Mouse (Mus musculus) cerebral cortex, adult 2 months (tissue): ENCODE results near the gene Atp8a1.

Experiments used
- WGBS: fragments of 180-500 bp; shearing (Covaris S2); methylation state at CpG from one replicate; pipeline ENCODE4 v1.1.7; 2018; 5-methylcytosine and 5-hydroxymethylcytosine counted together

The Atp8a1 gene

GRCm38 (mm10) chr5:67685461-67685860 lies 161.8 kb downstream of the Atp8a1 start:
- WGBS = 75% methylated on average over 5 of the region's 5 CpGs

- WGBS = 85% methylated on average over 3 of the region's 3 CpGs
Observed at GRCm38 (mm10) chr5:67678819-67679218, 168.4 kb downstream of the Atp8a1 start.

DNA sequence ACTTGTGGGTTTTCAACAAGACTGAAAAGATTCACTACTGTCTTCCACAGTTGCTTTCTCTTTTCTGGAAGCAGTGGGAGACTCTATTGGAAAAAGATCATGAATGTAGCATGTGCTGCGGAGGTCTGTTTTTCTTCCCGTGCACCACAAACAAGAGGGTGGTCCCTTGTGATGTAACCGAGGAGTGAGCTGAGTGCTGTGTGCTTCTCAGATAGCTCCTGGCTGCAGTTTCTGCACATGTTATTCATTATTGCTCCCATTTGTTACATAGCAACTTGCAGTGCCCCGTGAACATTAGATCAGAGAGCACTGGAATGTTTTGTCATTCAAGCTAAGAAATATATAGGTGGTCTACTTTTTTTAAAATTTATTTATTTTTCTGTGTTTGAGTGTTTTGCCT lies 174.2 kb downstream of the Atp8a1 start:
- 80% methylated on average over 4 of the region's 4 CpGs for WGBS

- 74% methylated on average over 6 of the region's 6 CpGs for WGBS
Observed at GRCm38 (mm10) chr5:67670158-67670557, 177.1 kb downstream of the Atp8a1 start.

DNA sequence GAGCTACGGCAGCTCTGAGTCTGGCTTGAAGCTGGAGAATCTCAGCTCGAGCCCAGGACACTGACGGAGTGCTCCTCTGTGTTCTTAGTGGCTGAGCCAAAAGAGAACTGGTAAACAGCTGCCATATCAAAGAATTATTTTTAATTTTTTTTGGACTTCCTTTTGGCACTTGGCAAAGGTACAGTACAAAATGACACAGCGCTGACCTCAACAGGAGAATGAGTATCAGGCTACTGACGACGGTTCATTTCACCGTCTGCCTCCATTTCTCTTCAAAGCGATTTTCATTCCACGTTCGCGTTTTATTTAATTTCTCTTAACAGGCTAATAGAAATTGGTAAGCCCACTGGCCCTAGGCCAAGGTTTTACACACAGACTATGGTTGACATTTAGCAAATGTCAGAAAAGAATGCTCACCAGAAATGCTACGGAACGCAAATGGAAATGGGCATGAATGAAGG lies 177.8 kb downstream of the Atp8a1 start:
- WGBS = 77% methylated on average over 13 of the region's 13 CpGs

DNA sequence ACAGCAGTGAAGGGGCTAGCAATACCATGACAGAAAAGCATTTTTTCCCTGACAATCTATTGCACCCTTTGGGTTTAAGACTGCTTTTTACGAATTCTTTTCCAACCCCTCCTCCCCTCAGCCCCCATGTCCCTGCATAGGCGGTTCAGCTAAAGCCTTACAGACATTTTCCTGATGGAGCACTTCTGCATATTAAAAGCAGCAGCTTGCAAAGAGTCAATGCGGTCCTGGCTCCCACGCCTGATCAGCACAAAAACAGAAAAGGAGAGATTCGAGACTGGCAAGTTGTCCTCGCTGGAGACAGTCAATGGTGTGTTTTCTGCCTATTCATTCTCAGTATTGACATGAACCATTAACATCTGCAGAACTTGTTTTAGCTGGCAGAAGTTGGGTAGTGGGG lies 184.5 kb downstream of the Atp8a1 start:
- 34% methylated on average over 6 of the region's 6 CpGs for WGBS

GRCm38 (mm10) chr5:67659864-67660263 lies 187.4 kb downstream of the Atp8a1 start:
- 94% methylated on average over 9 of the region's 9 CpGs for WGBS

DNA sequence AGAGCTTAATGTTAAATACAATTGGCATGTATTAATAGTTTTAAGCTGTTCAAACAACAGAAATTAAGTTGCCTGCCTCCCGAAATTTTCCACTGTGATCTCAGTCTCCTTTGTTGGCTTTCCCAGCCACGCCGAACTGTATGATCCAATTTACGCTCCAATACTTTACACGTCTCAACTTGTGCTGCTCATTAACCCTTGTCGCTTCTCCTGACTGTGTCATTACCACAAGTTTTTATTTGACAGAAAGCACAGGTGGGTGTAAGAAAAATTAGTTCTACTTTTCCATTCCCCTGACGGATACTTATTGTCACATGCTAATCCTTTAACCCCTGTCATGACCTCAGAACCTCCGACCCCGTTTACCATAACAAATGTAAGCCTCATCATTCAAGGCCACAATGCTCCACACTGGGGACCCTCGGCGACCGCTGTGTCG lies 190.4 kb downstream of the Atp8a1 start:
- 70% methylated on average over 13 of the region's 13 CpGs for WGBS

DNA sequence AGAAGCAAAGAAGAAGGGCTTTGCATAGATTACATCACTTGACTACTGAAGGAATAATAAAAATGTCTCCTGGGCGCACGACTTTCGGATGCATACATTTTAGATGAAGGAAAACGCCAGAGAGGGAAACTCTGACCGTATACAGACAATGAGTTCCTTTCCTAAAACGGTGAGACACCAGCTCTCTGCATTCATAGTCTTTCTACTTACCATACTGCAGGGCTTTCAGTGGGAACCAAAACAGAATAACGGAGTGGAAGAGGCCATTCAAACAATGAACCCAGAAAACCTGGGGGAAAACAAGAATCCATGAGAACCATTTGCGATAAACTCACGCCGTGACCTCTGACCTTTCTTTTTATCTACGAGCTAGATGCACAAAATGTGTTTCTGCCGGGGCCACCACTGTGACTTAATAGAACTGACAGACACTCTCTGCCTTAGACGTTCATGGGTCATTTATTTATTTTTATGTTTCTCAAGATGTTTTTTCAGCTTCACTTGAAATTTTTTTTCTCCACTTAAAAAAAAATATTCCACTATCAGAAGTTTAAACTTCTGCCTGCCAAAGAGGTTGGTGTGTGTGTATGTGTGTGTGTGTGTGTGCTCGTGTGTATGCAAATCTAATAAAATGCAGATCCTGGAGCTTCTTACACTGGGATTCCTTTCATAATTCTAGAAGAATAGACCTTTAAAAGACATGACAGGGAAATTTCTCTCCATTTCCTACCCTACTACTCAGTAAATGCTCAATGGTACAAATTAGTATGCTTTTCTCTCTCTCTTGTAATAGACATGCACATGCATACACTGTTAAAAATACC lies 191.3 kb downstream of the Atp8a1 start:
- WGBS = 66% methylated on average over 14 of the region's 14 CpGs

DNA sequence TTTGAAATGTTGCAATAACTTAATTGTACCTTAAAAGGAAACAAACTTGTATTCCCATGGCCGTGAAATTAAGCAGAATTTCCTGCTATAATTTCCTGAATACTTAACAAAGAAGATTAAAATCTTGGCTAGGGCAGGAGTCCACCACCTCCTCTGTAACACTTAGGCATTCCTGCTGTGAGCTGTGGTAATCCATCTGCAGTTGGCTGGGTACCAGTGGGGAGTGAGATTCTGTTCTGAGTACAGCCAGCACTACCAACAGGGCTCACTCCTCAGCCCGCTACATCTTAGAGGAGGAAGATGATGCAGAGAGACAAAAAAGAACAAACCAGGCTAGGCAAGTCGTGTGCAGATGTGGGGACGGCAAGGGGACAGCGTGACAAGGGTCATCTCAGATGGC lies 192.7 kb downstream of the Atp8a1 start:
- 62% methylated on average over 5 of the region's 5 CpGs for WGBS

DNA sequence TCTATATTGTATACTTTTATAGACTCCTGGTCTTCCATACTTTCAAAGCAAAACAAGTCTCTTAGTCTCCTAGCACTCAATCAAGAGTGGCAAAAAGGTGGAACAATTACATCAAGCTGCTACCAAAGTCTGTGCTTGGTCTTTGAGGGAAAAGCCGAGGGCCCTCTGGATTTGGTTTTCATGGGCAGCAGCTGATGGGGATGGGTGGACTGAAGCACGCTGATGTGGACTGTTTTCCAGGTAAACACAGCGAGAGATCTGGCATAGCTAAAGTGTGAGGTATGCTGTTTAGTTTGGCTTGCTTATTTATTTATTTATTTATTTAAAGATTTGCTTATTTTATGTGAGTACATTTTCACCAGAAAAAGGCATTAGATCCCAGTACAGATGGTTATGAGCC lies 193.7 kb downstream of the Atp8a1 start:
- 96% methylated on average over 3 of the region's 3 CpGs for WGBS

GRCm38 (mm10) chr5:67652468-67652867 lies 194.8 kb downstream of the Atp8a1 start:
- 92% methylated on average over 4 of the region's 4 CpGs for WGBS

DNA sequence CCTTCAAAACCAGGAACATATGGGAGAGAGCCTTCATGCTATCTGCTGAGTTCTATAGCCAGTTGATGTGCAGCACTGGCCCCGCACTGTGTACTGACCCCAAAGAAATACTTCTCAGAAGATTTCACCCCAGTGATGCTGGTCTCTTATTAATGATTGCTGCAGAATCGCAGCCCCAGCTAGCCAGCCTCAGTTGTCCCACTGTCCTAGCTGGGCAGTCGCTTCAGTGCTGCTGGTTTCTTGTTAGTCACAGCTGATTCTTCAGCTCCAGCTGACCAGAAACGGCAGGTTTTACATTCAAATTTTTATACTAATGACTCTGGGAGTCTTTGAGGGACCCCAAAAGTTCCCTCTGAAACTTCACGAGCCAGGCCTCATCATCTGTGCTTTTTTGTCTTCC lies 197.2 kb downstream of the Atp8a1 start:
- 93% methylated on average over 5 of the region's 5 CpGs for WGBS

- WGBS = 83% methylated on average over 4 of the region's 4 CpGs
Observed at GRCm38 (mm10) chr5:67649156-67649555, 198.1 kb downstream of the Atp8a1 start.

GRCm38 (mm10) chr5:67647568-67647967 lies 199.7 kb downstream of the Atp8a1 start:
- 75% methylated on average over 21 of the region's 21 CpGs for WGBS

GRCm38 (mm10) chr5:67646756-67647529 lies 200.3 kb downstream of the Atp8a1 start:
- WGBS = 78% methylated on average over 20 of the region's 20 CpGs

DNA sequence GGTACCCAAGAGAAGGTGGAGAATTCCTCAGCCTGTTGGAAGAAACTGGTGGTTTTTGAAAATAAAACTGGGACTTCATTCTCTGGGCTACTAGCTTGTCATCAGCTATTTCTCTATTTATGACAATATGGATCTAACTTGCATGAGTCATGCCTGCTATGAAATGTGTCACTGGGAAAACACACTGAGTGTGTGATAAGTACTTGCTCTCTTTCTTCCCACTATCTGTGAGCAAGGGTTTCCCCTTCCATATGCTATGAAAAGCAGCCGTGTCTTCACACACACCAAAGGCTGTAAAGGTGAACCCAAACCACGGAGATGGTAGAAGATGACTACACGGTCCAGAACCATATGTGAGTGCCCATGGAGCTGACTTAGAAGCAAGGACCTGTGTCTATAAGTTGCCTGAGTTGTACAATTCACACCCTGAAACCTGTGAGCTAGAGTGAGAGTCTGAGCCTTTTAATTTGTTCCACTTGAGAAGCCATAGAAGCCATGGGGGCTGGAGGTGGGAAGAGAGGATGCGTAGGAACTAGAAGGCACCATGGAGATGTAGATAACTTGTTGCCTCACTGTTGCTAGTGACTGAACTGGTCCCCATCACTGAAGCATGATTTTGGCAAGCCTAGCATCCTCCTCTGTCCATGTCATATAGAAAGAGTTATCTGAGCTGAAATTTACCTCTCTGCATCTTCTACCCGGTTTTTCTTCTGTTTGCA lies 203.5 kb downstream of the Atp8a1 start:
- WGBS = 56% methylated on average over 5 of the region's 5 CpGs

DNA sequence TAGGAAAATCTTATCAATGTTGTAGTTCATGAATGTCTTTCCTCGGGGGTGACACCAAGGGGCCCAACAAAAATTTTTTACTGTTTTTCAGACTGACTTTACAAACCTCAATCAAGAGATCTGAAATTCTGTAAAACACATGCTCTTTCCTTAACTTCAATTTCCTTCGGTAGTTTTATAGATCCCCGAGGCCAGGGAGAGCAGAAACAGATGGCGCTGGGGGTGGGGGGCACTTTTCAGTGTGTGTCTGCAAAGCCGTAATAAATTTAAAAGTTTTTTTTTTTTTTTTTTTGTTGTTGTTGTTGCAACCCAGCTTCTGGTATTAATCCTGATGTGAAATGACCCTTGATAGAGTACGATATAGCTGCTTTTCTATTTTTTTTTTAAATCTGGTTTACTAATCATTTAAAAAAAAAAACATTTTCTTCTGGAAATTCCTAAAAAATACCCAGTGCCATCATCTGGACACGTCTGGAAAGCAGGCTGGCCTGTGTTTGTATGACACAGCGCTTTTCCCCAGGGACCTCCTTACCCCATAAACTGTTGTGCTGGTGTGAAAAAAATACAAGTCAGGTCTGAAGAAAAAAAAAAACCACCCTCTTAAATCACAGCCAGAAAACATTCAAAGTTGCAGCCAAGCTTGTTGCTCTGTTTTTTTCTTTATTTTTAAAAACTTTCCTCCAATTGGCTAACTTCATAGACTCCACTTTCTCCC lies 205.7 kb downstream of the Atp8a1 start:
- WGBS = 81% methylated on average over 8 of the region's 8 CpGs

DNA sequence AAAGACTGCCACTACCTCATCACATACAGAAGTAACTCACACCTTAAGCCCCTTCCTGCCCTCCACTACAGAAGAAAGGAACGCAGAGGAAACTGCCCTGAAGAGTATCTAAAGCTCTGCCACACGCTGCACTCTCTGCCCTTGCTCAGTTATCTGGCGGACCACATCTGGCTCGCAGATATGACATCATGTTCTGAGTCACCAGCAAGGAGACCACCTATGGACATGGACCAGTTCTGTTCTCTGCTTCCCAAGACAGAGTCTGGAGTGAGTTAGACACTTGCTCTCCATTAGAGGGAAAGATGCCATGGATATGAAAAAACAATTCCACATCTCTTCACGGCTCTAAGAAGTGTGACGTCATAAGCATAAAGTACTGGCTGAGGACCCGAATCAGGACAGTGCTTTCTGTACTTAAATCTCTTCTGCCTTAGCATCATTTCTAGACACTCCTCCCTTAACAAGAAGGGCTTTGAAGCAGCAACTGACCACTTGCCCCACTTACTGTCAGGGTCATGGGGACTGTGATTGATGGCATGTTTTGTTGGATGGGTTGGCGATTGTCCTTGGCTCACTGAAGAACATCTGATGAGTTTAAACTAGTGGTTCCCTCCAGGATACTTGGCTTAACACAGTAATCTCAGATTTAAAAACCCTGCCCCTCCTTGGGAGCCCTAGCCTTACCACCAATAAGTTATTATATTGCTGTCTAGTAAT lies 206.5 kb downstream of the Atp8a1 start:
- 83% methylated on average over 8 of the region's 8 CpGs for WGBS

GRCm38 (mm10) chr5:67634339-67634738 lies 212.9 kb downstream of the Atp8a1 start:
- WGBS = 73% methylated on average over 3 of the region's 3 CpGs

- 55% methylated on average over 10 of the region's 10 CpGs for WGBS
Observed at GRCm38 (mm10) chr5:67633831-67634268, 213.4 kb downstream of the Atp8a1 start.
